Mouse (Mus musculus) myocyte (in vitro differentiated cells): ENCODE results near the gene Jade1. TPM values are rescaled to one million over a fixed set of nuclear protein-coding genes. Genes with fewer than 3 reads are reported as not detected.
A peak's percentile ranks its signal among the peaks of the same experiment; 100 is the strongest.

Experiments used
- H3K27me3 ChIP-seq: one replicate; pipeline ENCODE4 v1.6.1; 2011; ENCODE audit not compliant: control insufficient read depth, insufficient read depth, insufficient read length
- H3K36me3 ChIP-seq: one replicate; pipeline ENCODE4 v1.6.1; 2011; ENCODE audit not compliant: control insufficient read depth, insufficient read depth
- H3K4me2 ChIP-seq: one replicate; pipeline ENCODE4 v1.6.1; 2011; ENCODE audit warnings: low read depth, control low read depth
- H3K4me3 ChIP-seq: one replicate; pipeline ENCODE4 v1.5.1; 2011; ENCODE audit warnings: mild to moderate bottlenecking, control low read depth, moderate library complexity
- H3K79me2 ChIP-seq: one replicate; pipeline ENCODE4 v1.6.1; 2011; ENCODE audit not compliant: control insufficient read depth, insufficient read depth
- H3ac ChIP-seq: one replicate; pipeline ENCODE4 v1.6.1; 2011; ENCODE audit not compliant: control insufficient read depth, insufficient read length
- CEBPB ChIP-seq: IDR thresholded peaks from 2 replicates; pipeline ENCODE4 v1.6.1; 2011; ENCODE audit warnings: mild to moderate bottlenecking, moderate library complexity; ENCODE audit not compliant: poor library complexity, insufficient read depth, severe bottlenecking
- E2F4 ChIP-seq: IDR thresholded peaks from one replicate; pipeline ENCODE4 v1.6.1; 2011; ENCODE audit warnings: mild to moderate bottlenecking, control low read depth, moderate library complexity; ENCODE audit not compliant: insufficient read depth
- MAX ChIP-seq: IDR thresholded peaks from one replicate; pipeline ENCODE4 v1.6.1; 2011; ENCODE audit warnings: low read depth, mild to moderate bottlenecking, control low read depth
- MYOD1 ChIP-seq, 3 experiments: IDR thresholded peaks; one replicate each; pipeline ENCODE4 v1.6.1; 2011; ENCODE audit warnings: control low read depth in 2 of 3, low read depth in 2 of 3, mild to moderate bottlenecking in 2 of 3, moderate library complexity in 1 of 3; ENCODE audit not compliant: insufficient read length in 2 of 3, control insufficient read depth in 1 of 3
- MYOG ChIP-seq, 3 experiments: IDR thresholded peaks; one replicate each; pipeline ENCODE4 v1.6.1; 2011; ENCODE audit warnings: control low read depth in 2 of 3, low read depth in 2 of 3, mild to moderate bottlenecking in 2 of 3; ENCODE audit not compliant: insufficient read length in 2 of 3, control insufficient read depth in 1 of 3, insufficient read depth in 1 of 3
- POLR2A ChIP-seq: IDR thresholded peaks from one replicate; pipeline ENCODE4 v1.6.1; 2011; ENCODE audit warnings: low read depth, mild to moderate bottlenecking, control low read depth, moderate library complexity; ENCODE audit not compliant: insufficient read length
- POLR2AphosphoS2 ChIP-seq: IDR thresholded peaks from one replicate; pipeline ENCODE4 v1.6.1; 2011; ENCODE audit warnings: low read depth, control low read depth; ENCODE audit not compliant: insufficient read length
- REST ChIP-seq: IDR thresholded peaks from one replicate; pipeline ENCODE4 v1.6.1; 2011; ENCODE audit warnings: mild to moderate bottlenecking, control low read depth, moderate library complexity; ENCODE audit not compliant: insufficient read depth, insufficient read length
- SRF ChIP-seq: IDR thresholded peaks from one replicate; pipeline ENCODE4 v1.6.1; 2011; ENCODE audit warnings: low read depth; ENCODE audit not compliant: control insufficient read depth, insufficient read length
- TCF12 ChIP-seq: IDR thresholded peaks from one replicate; pipeline ENCODE4 v1.6.1; 2011; ENCODE audit warnings: mild to moderate bottlenecking, control low read depth; ENCODE audit not compliant: poor library complexity, insufficient read depth, severe bottlenecking
- TCF3 ChIP-seq: IDR thresholded peaks from one replicate; pipeline ENCODE4 v1.6.1; 2011; ENCODE audit warnings: low read depth, control low read depth; ENCODE audit not compliant: insufficient read length
- USF1 ChIP-seq: IDR thresholded peaks from one replicate; pipeline ENCODE4 v1.6.1; 2011; ENCODE audit warnings: low read depth, mild to moderate bottlenecking, control low read depth, moderate library complexity
- polyA plus RNA-seq: library from polyadenylated mRNA; unstranded; fragments of >200 nt; fragmentation: generic; extraction: Trizol; gene quantifications from one replicate; pipeline ENCODE4 v1.2.1, GENCODE M21; 2012; ENCODE audit warnings: missing spikeins

The Jade1 gene
- polyA plus RNA-seq, 1 experiment, result 8.8 TPM

- peaks cover 49% of the 10 kb centered on the region for H3K79me2 ChIP-seq
- H3K4me3 ChIP-seq, result peak overlapping the region; percentile 51
- H3ac ChIP-seq, result peak overlapping the region; percentile 61
- H3K36me3 ChIP-seq, result no peaks in the 10 kb centered on the region
- peak overlapping the region; percentile 83 for H3K4me2 ChIP-seq
- H3K27me3 ChIP-seq, result no peaks in the 10 kb centered on the region
- peak; percentile 71 for TF ChIP-seq E2F4
- TF ChIP-seq POLR2A, result no peak
Observed at GRCm38 (mm10) chr3:41565955-41566354, 10.4 kb downstream of the Jade1 start.

GRCm38 (mm10) chr3:41569943-41570342 is 14.4 kb downstream of the Jade1 start:
- no peaks in the 10 kb centered on the region for H3K36me3 ChIP-seq
- H3K4me3 ChIP-seq, result no peak overlapping the region
- TF ChIP-seq POLR2A, result no peak
- no peak for TF ChIP-seq CEBPB
- no peak for TF ChIP-seq TCF3
- TF ChIP-seq POLR2AphosphoS2, result no peak
- TF ChIP-seq MYOD1 (IDR thresholded peaks at IDR 0.05; ENCODE audit: control insufficient read depth in 1 of 3, insufficient read length in 2 of 3, low read depth in 2 of 3), result no peak
- no peak for TF ChIP-seq SRF
- no peak for TF ChIP-seq MYOG (IDR thresholded peaks at IDR 0.05; ENCODE audit: control insufficient read depth in 1 of 3, insufficient read depth in 1 of 3, insufficient read length in 2 of 3, low read depth in 2 of 3)
- TF ChIP-seq MAX, result no peak
- no peak for TF ChIP-seq E2F4
- H3K79me2 ChIP-seq, result peaks cover 89% of the 10 kb centered on the region
- H3K27me3 ChIP-seq, result no peaks in the 10 kb centered on the region
- no peak overlapping the region for H3K4me2 ChIP-seq
- H3ac ChIP-seq, result no peak overlapping the region

GRCm38 (mm10) chr3:41572131-41572530 is 16.6 kb downstream of the Jade1 start:
- peaks cover 100% of the 10 kb centered on the region for H3K79me2 ChIP-seq
- no peak overlapping the region for H3K4me2 ChIP-seq
- no peak overlapping the region for H3ac ChIP-seq
- TF ChIP-seq TCF12, result no peak
- no peak for TF ChIP-seq CEBPB
- TF ChIP-seq E2F4, result no peak
- no peak for TF ChIP-seq MAX
- TF ChIP-seq REST, result no peak
- TF ChIP-seq MYOD1 (IDR thresholded peaks at IDR 0.05; ENCODE audit: control insufficient read depth in 1 of 3, insufficient read length in 2 of 3, low read depth in 2 of 3), result no peak
- TF ChIP-seq SRF, result no peak
- no peak for TF ChIP-seq USF1
- H3K4me3 ChIP-seq, result no peak overlapping the region
- H3K27me3 ChIP-seq, result no peaks in the 10 kb centered on the region
- H3K36me3 ChIP-seq, result no peaks in the 10 kb centered on the region

- H3K79me2 ChIP-seq, result peaks cover 100% of the 10 kb centered on the region
- no peak overlapping the region for H3K4me2 ChIP-seq
- no peak overlapping the region for H3ac ChIP-seq
- TF ChIP-seq E2F4 (no peak), MYOG (IDR thresholded peaks at IDR 0.05; ENCODE audit: control insufficient read depth in 1 of 3, insufficient read depth in 1 of 3, insufficient read length in 2 of 3, low read depth in 2 of 3) (no peak), POLR2AphosphoS2 (no peak), MAX (no peak), POLR2A (no peak), TCF3 (no peak), CEBPB (no peak), TCF12 (no peak), USF1 (no peak), SRF (no peak), REST (no peak), MYOD1 (IDR thresholded peaks at IDR 0.05; ENCODE audit: control insufficient read depth in 1 of 3, insufficient read length in 2 of 3, low read depth in 2 of 3) (no peak)
- no peaks in the 10 kb centered on the region for H3K36me3 ChIP-seq
- no peak overlapping the region for H3K4me3 ChIP-seq
- no peaks in the 10 kb centered on the region for H3K27me3 ChIP-seq
Observed at GRCm38 (mm10) chr3:41572968-41573367, 17.4 kb downstream of the Jade1 start.

- no peak overlapping the region for H3ac ChIP-seq
- H3K36me3 ChIP-seq, result no peaks in the 10 kb centered on the region
- H3K27me3 ChIP-seq, result no peaks in the 10 kb centered on the region
- H3K79me2 ChIP-seq, result peaks cover 100% of the 10 kb centered on the region
- peak overlapping the region; percentile 59 for H3K4me2 ChIP-seq
- TF ChIP-seq TCF12 (no peak), CEBPB (0 out of 2 replicates have a peak, but pooled peaks have one; percentile 18), MYOD1 (IDR thresholded peaks at IDR 0.05; ENCODE audit: control insufficient read depth in 1 of 3, insufficient read length in 2 of 3, low read depth in 2 of 3) (no peak), SRF (no peak), TCF3 (no peak)
- H3K4me3 ChIP-seq, result no peak overlapping the region
Observed at GRCm38 (mm10) chr3:41574208-41574607, 18.7 kb downstream of the Jade1 start.

- H3K4me2 ChIP-seq, result peak overlapping the region; percentile 59
- no peak overlapping the region for H3ac ChIP-seq
- TF ChIP-seq TCF12, result peak; percentile 39
- no peak for TF ChIP-seq REST
- TF ChIP-seq POLR2AphosphoS2, result no peak
- no peak for TF ChIP-seq MAX
- no peak for TF ChIP-seq USF1
- TF ChIP-seq SRF, result no peak
- no peak for TF ChIP-seq TCF3
- TF ChIP-seq MYOG (IDR thresholded peaks at IDR 0.05; ENCODE audit: control insufficient read depth in 1 of 3, insufficient read depth in 1 of 3, insufficient read length in 2 of 3, low read depth in 2 of 3), result peak in 2 of 3 experiments; percentile 71 to 88
- TF ChIP-seq MYOD1 (IDR thresholded peaks at IDR 0.05; ENCODE audit: control insufficient read depth in 1 of 3, insufficient read length in 2 of 3, low read depth in 2 of 3), result peak; percentile 66 to 75 (median 70)
- TF ChIP-seq E2F4, result no peak
- H3K36me3 ChIP-seq, result no peaks in the 10 kb centered on the region
- no peak overlapping the region for H3K4me3 ChIP-seq
- H3K79me2 ChIP-seq, result peaks cover 100% of the 10 kb centered on the region
- no peaks in the 10 kb centered on the region for H3K27me3 ChIP-seq
Observed at GRCm38 (mm10) chr3:41574720-41575435, 19.3 kb downstream of the Jade1 start.
